Mouse (Mus musculus): Measurements from ENCODE around the gene Tbc1d17. TPM values are rescaled to one million over a fixed set of nuclear protein-coding genes. Genes with fewer than 3 reads are reported as not detected.

Tbc1d17 gene
- polyA plus RNA-seq, 1 experiment from 2014 or later = 39.6 TPM

DNA sequence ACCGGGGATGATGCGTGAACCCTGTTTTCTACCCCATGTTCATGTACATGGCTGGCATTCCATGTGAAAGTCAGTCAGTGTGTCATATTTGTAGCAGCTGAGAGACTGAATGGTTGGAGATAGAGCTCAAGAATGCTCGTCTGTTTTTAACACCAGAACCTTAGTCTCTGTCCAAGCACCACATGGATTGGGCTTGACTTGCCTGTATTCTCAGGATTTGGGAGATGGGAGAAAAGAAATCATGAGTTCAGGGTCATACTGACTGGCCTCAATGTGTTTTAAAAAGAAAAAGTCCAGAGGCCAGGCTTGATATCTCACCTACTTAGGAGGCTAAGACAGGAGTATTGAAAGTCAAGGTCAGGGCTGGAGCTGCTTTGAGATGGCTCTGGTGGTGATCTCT lies 31.4 kb downstream of the Tbc1d17 start:
- H3K9ac ChIP-seq = peak overlapping the region; percentile 97
- H3K9me3 ChIP-seq (replicated peaks) = no peaks in the 10 kb centered on the region
- H3K36me3 ChIP-seq = peaks cover 44% of the 10 kb centered on the region
- peaks cover 73% of the 10 kb centered on the region for H3K4me1 ChIP-seq
- H3K4me2 ChIP-seq = peak overlapping the region; percentile 88
- peak overlapping the region; percentile 97 for H3K27ac ChIP-seq
- H3K27me3 ChIP-seq (replicated peaks) = no peaks in the 10 kb centered on the region
- 18% methylated on average over 3 of the region's 3 CpGs for WGBS (ENCODE audit: insufficient replicate concordance)
- ATAC-seq = no peak
- peak overlapping the region; percentile 84 for H3K4me3 ChIP-seq

DNA sequence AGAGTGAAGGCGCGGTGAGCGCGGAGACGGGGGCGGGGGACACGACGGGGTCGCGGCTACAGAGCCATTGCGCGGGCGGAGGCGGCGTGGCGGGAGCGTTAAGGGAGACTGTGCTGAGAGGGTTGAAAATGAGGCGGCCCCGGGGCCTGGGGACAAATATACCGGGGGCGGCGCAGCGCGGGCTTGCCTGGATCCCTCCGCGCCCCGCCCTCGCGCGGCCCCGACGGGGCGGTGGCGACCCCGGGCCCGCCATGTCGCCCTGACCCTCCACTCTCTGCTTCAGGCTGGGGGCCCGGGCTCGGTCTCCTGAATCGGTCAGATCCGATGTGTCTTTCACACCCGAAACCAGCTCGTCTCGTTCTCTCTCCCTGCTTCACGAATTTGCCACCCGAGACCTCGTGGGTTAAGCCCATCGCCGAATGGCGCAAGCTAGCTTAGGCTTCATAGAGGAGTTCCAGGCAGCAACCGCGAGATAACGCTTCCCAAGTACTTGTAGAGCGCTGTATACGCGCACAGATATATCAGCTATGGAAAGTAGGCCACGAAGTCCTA lies 32.3 kb downstream of the Tbc1d17 start, which contains the start of gene Atf5:
TSS of gene Atf5 (minus strand) at position 189 of the 552 bp plus-strand sequence.
- peak within 1 kb of the TSS; percentile 97 for H3K27ac ChIP-seq
- H3K4me2 ChIP-seq = peak within 1 kb of the TSS; percentile 88
- no peaks in the 10 kb centered on the region for H3K27me3 ChIP-seq (replicated peaks)
- peaks cover 47% of the 10 kb centered on the region for H3K36me3 ChIP-seq
- H3K9me3 ChIP-seq (replicated peaks) = no peaks in the 10 kb centered on the region
- peak within 1 kb of the TSS; percentile 97 for H3K9ac ChIP-seq
- peak; percentile 12; the same call in 1 of the 2 replicates for ATAC-seq
- H3K4me1 ChIP-seq = peaks cover 65% of the 10 kb centered on the region
- under 1% methylated on average over 49 of the region's 57 CpGs for WGBS (ENCODE audit: insufficient replicate concordance)
- H3K4me3 ChIP-seq = peak within 1 kb of the TSS; percentile 84

DNA sequence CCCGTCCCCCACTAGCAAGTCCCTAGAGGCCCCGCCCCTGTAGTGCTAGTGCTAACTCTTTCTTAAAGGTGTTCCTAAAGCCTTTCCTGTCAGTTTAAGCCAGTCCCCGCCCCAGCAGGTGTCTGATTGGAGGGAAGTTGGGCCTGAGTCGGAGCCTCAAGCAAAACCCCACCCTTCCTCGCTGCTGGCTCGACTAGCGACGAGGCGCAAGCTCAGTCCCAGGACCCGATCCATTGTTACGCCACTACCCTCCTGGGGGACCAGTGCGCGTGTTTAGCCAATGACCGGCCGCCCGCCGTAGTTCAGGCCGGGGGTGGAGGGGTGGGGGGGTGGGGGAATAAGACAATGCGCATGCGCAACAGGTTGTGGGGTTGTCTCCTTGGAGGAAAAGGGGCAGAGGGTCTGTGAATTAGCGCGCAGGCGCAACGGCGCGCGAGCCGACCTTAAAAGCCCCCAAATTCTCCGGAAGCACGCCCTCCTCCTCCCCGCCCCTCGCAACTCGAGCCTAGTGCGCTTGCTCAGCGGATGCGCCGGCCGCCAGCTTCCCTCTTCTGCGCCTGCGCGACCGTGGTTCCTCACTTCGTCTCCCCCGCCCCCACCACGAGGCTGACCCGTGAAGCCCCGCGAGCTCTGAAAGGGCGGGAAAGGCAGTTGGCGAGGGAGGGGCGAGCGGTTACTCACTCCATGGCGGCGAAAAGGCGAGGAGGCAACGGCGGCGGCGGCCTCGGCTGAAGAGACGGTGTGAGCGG lies 33.0 kb downstream of the Tbc1d17 start, which contains the start of the genes Nup62 and Il4i1:
TSS of gene Nup62 (plus strand) at position 368 of the 749 bp plus-strand sequence.
TSS of gene Il4i1 (plus strand) at position 667 of the 749 bp plus-strand sequence.
- Histone ChIP-seq H3K9me3 (replicated peaks) (no peaks in the 10 kb centered on the region), H3K27ac (peak within 1 kb of the TSS; percentile 97), H3K9ac (peak within 1 kb of the TSS; percentile 97), H3K27me3 (replicated peaks) (no peaks in the 10 kb centered on the region), H3K4me2 (peak within 1 kb of the TSS; percentile 88), H3K36me3 (peaks cover 51% of the 10 kb centered on the region), H3K4me1 (peaks cover 63% of the 10 kb centered on the region), H3K4me3 (peak within 1 kb of the TSS; percentile 84)
- WGBS (ENCODE audit: insufficient replicate concordance) = 0% methylated on average over 62 of the region's 62 CpGs
- ATAC-seq = peak; percentile 89

DNA sequence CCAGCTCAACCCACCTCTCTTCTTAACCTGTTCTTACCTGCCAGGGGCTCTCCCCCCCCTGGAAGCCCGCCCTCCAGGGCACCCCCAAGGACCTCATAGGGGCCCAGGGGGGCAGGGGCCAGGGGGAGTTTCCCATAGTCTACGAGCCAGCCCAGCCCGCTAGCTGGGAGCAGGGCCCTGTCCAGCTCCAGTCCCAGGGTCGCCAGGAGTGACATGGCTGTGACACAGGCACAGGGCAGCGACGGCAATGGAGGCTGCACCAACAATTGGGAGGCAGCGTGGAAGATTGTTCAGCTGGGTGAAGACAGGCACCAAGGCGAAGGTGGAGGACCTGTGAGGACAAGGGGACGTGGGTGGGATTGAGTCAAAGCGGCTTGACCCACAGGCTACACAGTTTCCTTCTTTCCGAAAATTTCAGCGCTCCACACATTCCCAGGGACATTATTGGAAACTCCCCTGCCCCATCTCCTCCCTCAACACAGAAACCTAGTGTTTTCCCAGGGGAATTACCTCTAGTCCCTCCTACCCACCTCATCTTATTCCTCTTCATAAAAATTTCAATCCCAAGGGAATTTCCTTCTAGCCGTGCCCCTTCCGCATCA lies 33.8 kb downstream of the Tbc1d17 start:
- Histone ChIP-seq H3K36me3 (peaks cover 52% of the 10 kb centered on the region), H3K9ac (peak overlapping the region; percentile 97), H3K4me3 (peak overlapping the region; percentile 84), H3K4me1 (peaks cover 54% of the 10 kb centered on the region), H3K27ac (peak overlapping the region; percentile 97), H3K27me3 (replicated peaks) (no peaks in the 10 kb centered on the region), H3K9me3 (replicated peaks) (no peaks in the 10 kb centered on the region), H3K4me2 (peak overlapping the region; percentile 88)
- WGBS (ENCODE audit: insufficient replicate concordance) = 44% methylated on average over 14 of the region's 14 CpGs
- no peak for ATAC-seq

DNA sequence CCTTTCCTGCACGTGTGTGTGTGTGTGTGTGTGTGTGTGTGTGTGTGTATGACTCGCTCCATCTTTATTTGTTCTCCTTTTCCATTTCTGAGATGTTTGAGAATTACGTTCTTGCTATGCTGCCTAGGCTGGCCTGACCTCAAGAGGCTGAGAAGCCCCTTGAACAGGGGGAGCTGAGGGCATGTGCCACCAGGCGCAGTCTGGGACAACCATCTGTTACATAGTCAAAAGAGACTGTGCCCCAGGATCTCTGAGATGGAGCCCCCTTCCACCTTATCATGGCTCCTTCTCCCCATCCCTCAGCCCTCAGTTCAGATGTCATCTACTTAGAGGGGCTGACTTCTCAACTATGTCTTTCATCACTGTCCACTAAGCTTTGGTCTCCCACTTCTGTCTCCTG lies 34.5 kb downstream of the Tbc1d17 start:
- 0 out of 2 replicates have a peak overlapping the region, but pooled peaks have one; percentile 84 for H3K4me3 ChIP-seq
- no peak for ATAC-seq
- H3K9ac ChIP-seq = no peak overlapping the region
- no peaks in the 10 kb centered on the region for H3K9me3 ChIP-seq (replicated peaks)
- 80% methylated on average over 3 of the region's 4 CpGs for WGBS (ENCODE audit: insufficient replicate concordance)
- no peaks in the 10 kb centered on the region for H3K27me3 ChIP-seq (replicated peaks)
- peak overlapping the region; percentile 88 for H3K4me2 ChIP-seq
- peaks cover 48% of the 10 kb centered on the region for H3K4me1 ChIP-seq
- H3K27ac ChIP-seq = 0 out of 2 replicates have a peak overlapping the region, but pooled peaks have one; percentile 97
- peaks cover 45% of the 10 kb centered on the region for H3K36me3 ChIP-seq

DNA sequence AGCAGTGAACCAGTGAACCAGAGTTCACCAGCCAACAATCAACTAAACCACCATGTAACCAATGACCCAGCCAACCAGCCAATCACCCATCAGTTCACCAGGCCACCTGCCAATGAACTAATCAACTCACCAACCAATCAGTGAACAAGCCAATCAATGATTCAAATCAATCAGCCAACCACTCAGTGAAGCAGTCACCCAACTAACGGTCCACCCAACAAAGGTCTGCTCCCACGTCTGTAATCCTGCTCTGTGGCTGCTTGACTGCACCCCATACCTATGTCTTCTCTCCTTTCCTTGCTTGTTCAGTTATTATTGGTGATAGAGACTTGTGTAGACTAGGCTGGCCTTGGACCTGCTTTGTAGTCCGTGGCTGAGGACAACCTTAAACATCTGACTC lies 34.9 kb downstream of the Tbc1d17 start:
- H3K36me3 ChIP-seq = peaks cover 43% of the 10 kb centered on the region
- no peak overlapping the region for H3K27ac ChIP-seq
- H3K9ac ChIP-seq = no peak overlapping the region
- peaks cover 44% of the 10 kb centered on the region for H3K4me1 ChIP-seq
- H3K4me2 ChIP-seq = peak overlapping the region; percentile 88; the same call in 1 of the 2 replicates
- no peaks in the 10 kb centered on the region for H3K27me3 ChIP-seq (replicated peaks)
- WGBS (ENCODE audit: insufficient replicate concordance) = 70% methylated on average over 3 of the region's 3 CpGs
- H3K4me3 ChIP-seq = no peak overlapping the region
- no peaks in the 10 kb centered on the region for H3K9me3 ChIP-seq (replicated peaks)
- no peak for ATAC-seq

DNA sequence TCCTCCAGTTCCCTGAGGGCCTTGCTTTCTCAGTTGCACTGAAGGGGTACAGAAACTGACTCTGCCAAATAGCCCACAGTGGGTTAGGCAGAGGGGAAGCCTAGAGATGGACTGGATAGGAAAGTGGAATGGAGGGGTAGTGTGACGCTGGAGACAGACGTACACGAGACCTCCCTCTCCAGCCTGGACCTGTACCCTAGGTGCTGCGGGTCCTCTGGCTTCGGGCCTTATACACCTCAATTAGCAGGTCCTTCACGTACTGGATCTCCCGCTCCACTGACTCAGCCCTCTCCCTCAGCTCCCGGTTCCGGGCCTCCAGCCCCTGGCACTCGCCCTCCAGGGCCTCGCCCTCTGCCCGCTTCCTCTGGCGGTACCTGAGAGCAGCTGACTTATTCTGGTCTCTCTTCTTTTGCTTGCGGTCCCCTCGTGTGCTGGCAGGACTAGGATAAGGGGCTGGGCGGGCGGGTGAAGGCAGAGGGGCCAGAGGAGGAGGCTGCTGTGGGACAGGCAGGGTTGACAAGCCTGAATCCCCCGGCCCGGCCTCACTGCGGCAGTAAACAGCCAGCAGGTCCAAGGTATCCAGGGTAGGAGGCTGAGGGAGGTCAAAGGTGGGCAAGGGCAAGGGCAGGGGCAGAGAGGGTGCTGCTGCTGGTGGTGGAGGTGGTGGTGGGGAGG lies 36.1 kb downstream of the Tbc1d17 start:
- H3K4me3 ChIP-seq = no peak overlapping the region
- H3K9me3 ChIP-seq (replicated peaks) = no peaks in the 10 kb centered on the region
- 77% methylated on average over 20 of the region's 20 CpGs for WGBS (ENCODE audit: insufficient replicate concordance)
- H3K27me3 ChIP-seq (replicated peaks) = no peaks in the 10 kb centered on the region
- no peak overlapping the region for H3K4me2 ChIP-seq
- H3K9ac ChIP-seq = no peak overlapping the region
- no peak for ATAC-seq
- H3K36me3 ChIP-seq = peaks cover 34% of the 10 kb centered on the region
- H3K27ac ChIP-seq = no peak overlapping the region
- peaks cover 32% of the 10 kb centered on the region for H3K4me1 ChIP-seq

DNA sequence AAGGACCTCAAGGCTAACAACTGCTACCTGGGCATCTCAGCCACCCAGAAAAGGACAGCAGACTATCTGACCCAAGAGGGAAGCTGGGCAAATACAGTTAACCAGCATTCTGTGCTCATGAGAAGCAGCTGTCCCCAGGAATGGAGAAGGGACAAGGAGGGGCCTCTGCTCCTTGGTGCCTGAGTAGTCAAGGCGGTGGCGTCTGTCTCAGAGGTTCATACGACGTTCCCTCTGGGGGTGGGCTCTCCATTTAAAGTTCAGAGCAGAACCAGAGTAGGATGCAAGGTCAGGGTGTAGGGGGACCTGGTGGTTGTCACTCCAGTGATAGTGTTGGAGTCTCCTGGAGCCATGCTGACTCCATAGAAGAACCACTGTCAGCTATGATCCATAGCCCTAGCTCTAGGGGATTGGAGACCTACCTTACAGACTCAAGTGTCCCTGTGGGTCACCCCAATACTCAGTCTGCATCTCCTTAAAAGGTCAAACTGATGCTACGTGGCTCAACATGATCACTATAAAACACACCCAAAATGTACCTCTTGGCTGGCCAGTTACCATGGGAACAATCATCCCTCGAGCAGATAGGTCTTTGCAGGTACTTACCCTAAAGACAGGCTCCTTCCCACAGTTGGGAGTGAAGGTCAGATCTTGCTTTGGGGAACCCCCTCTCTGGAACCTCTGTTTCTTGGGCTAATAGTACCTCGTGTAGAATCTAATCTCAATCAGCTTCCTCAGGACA lies 37.9 kb downstream of the Tbc1d17 start:
- 71% methylated on average over 7 of the region's 7 CpGs for WGBS (ENCODE audit: insufficient replicate concordance)
- peaks cover 11% of the 10 kb centered on the region; the same call in 1 of the 2 replicates for H3K27me3 ChIP-seq (replicated peaks)

DNA sequence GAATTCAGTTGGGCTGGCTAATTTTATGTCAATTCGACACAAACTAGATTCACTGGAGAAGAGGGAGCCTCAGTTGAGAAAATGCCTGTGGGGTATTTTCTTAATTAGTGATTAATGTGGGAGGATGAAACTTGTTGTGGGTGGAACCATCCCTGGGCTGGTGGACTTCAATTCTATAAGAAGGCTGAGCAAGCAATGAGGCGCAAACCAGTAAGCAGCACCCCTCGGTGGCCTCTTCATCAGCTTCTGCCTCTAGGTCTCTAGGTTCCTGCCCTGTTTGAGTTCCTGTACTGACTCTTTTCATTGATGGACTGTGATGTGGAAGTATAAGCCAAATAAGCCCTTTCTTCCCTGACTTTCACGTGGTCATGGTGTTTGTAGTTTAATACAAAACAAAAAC lies 38.5 kb downstream of the Tbc1d17 start:
- no peak for ATAC-seq

More for the DNA sequence above, 37.9 kb downstream of the Tbc1d17 start:
- H3K4me2 ChIP-seq = no peak overlapping the region
- H3K4me3 ChIP-seq = no peak overlapping the region
- H3K4me1 ChIP-seq = peaks cover 24% of the 10 kb centered on the region
- H3K9ac ChIP-seq = no peak overlapping the region
- no peak overlapping the region for H3K27ac ChIP-seq
- no peak for ATAC-seq
- no peaks in the 10 kb centered on the region for H3K9me3 ChIP-seq (replicated peaks)
- peaks cover 34% of the 10 kb centered on the region for H3K36me3 ChIP-seq

DNA sequence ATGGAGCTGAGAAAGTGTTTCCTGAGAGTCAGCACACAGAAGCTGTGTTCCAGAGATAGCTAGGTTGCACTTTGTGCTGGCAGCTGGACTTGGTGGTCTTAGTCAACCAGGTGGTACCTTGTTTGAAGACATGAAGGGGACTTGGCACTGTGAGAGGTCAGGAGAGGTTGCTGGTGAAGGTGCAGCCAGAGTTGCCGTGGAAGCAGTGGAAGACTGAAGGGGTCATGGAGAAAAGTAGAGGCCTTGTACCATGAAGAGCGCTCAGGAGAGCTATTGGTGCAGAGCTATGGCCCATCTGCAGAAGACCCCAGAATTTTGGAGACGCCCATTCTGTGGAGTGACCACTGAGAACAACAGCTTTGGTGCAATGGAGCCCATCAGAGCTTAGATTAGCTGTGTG lies 39.4 kb downstream of the Tbc1d17 start:
- H3K4me2 ChIP-seq = no peak overlapping the region
- H3K27me3 ChIP-seq (replicated peaks) = peaks cover 16% of the 10 kb centered on the region; the same call in 1 of the 2 replicates
- H3K27ac ChIP-seq = no peak overlapping the region
- H3K9ac ChIP-seq = no peak overlapping the region
- H3K4me3 ChIP-seq = no peak overlapping the region
- H3K36me3 ChIP-seq = peaks cover 28% of the 10 kb centered on the region
- no peaks in the 10 kb centered on the region for H3K9me3 ChIP-seq (replicated peaks)
- ATAC-seq = no peak
- H3K4me1 ChIP-seq = peaks cover 14% of the 10 kb centered on the region
- WGBS (ENCODE audit: insufficient replicate concordance) = 66% methylated on average over 3 of the region's 3 CpGs

More for the DNA sequence above, 38.5 kb downstream of the Tbc1d17 start:
- Histone ChIP-seq H3K9me3 (replicated peaks) (no peaks in the 10 kb centered on the region), H3K4me3 (no peak overlapping the region), H3K9ac (no peak overlapping the region), H3K36me3 (peaks cover 34% of the 10 kb centered on the region), H3K4me2 (no peak overlapping the region), H3K27me3 (replicated peaks) (peaks cover 12% of the 10 kb centered on the region; the same call in 1 of the 2 replicates), H3K27ac (no peak overlapping the region), H3K4me1 (peaks cover 22% of the 10 kb centered on the region)
- WGBS (ENCODE audit: insufficient replicate concordance) = 62% methylated on average over 4 of the region's 4 CpGs

DNA sequence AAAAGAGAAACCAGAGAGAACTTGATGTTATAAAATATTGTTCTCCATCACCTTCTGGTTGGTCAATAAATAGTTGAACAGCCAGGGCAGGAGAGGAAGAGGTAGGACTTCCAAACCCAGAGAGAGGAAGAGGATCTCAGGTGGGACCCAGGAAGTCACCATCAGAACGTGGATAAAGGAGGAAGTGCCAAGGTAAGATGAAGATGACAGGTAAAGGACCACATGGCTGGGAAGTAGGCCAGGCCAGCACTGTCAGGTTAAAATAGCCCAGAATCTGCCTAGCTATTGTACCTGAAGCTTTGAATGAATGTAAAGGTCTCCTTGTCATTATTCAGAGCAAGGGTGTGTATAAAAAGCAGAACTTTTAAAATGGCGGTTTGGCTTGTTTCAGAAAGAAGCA lies 40.0 kb downstream of the Tbc1d17 start:
- no peak overlapping the region for H3K27ac ChIP-seq
- no peaks in the 10 kb centered on the region for H3K9me3 ChIP-seq (replicated peaks)
- WGBS (ENCODE audit: insufficient replicate concordance) = 56% methylated on average over 2 of the region's 2 CpGs
- H3K4me2 ChIP-seq = no peak overlapping the region
- peaks cover 23% of the 10 kb centered on the region for H3K36me3 ChIP-seq
- H3K4me3 ChIP-seq = no peak overlapping the region
- H3K27me3 ChIP-seq (replicated peaks) = peaks cover 16% of the 10 kb centered on the region; the same call in 1 of the 2 replicates
- ATAC-seq = no peak
- H3K4me1 ChIP-seq = peaks cover 9% of the 10 kb centered on the region; the same call in 1 of the 2 replicates
- no peak overlapping the region for H3K9ac ChIP-seq

All from liver, embryonic 12.5 days (tissue).